Mouse (Mus musculus): Measurements from ENCODE around the gene Itpkc. TPM values are rescaled to one million over a fixed set of nuclear protein-coding genes. Genes with fewer than 3 reads are reported as not detected.

Gene Itpkc
- total RNA-seq, 2 experiments from 2014 or later = 3.8 to 4.2 TPM

DNA sequence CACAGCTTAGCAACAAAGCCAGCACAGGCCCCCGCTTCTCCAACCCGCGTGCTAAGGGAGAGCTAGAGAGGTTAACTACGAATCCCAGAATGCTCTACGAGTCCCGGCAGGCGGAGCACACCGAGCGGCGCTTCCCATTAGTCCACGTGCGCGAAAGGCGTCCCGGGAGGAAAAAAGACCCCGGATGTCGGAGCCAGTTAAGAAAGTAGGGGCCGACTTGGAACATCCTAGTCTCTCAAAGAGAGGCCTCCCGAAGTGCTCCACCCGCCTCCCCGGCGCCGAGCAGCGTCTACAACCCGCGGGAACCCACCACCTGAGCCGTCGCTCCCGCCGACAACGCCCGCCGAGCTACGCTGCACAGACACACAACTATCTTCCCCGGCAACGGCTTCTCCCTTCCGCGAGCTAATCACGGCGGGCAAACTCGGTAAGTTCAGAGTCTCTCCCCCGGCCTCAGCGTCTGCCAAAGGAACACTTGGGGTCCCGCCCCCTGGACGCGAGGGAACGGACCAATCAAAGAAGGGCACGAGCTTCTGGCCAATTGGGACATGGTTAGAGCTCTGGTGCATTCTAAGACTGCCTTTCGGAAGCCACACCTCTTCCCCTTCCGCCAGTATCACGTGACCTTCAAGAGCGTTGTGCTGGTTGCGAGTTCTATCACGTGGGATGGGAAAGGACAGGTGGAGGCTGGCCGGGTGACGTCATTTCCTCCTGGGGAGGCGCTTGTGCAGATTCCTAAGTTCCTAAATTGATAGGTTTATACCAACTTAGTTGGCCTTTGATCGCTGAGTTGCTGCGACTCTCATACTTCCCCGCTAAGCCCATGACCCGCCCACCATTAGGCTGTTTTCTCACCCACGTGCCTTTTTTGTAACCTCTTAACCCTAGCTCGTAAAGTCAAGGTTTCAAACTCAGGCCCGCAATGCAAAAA is 32.5 kb downstream of the Itpkc start, which contains the start of the genes BC024978 and Snrpa:
Gene BC024978, plus strand, starts transcription at position 101 of the 931 bp plus-strand sequence.
Gene Snrpa, minus strand, starts transcription at position 591 of the 931 bp plus-strand sequence.
- peak; percentile 98 for DNase-seq (ENCODE audit: low spot score)

DNA sequence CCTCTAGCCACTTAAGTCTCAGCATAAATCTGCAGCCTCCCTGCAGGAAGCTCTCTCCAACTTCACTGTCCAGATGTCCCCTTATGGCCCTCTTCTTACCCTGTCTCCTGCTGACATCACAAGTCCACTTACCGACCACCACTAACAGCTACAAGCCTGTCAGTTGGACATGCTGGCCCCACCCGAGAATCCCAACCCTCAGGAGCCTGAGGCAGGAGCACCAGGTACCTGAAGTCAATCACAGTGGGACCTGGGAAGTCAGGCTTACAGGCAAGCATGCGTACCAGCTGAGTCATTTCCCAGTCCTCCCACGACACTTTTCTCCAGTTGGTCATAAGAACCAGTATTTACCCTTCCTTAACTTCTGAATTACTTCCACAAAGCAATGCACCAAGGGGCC is 34.7 kb downstream of the Itpkc start:
- no peak for DNase-seq (ENCODE audit: low spot score)

DNA sequence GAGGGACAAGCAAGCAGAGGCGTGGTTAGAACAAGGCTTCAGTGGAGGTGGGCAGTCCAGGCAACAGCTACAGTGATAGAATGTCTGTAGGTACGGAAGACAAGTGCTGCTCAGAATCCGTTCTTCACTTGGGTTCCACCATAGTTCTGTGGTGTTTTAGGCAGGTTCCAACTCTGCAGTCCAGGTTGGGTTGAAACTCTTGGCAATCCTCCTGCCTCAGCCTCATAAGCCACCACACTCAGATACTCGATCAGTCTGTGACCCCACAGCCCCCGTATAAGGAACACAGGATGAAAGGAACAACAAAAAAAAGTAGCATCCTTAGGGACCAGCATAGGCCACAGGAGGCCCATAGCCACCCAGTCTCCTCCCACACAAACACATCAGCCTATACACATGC is 36.0 kb downstream of the Itpkc start:
- no peak for DNase-seq (ENCODE audit: low spot score)

DNA sequence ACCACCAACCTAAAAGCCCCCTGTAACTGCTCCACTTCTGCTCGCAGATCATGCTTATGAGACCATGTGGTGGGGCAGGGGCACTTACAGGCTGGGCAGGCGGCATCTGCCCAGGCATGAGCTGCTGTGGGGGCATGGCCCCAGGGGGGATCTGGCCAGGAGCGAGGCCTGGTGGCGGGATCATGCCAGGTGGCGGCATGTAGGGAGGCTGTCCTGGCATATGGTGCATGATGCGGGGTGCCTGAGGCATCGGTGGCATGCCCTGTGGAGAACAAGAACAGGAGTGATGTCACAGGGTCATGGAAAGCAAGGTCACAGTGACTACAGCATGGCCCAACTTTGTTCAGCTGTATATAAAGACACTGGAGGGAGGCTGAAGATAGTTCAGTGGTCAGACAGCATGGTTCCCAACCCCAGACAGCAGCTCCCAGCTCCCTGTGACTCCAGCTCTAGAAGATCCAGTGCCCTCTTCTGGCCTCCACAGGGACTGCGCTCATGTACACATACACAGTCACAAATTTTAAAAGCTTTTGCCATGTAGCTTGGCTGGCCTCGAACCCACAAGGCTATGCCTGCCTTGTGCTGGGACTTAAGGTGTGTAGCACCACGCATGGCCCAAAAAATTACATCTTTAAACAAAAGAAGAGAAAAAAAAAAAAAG is 39.1 kb downstream of the Itpkc start:
- DNase-seq (ENCODE audit: low spot score) = no peak

DNA sequence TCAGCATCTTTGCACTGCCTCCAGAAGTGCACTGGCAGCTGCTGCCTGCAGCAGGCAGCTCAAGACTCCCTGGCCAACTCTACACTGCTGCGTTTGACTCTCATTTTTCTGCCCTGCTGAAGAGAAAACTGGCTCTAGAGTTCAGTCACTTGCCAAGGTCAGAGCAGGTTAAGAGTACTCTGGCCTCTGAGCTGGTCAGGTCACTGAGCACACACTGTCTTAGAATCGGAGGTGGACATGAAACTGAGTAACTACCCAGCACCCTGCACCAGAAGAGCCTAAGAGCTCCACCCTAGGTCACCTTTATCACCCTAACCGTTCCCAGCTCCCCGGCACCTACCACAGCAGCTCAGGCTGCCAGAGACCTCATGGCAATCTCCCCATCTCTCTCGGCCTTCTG is 42.5 kb downstream of the Itpkc start:
- DNase-seq (ENCODE audit: low spot score) = no peak

DNA sequence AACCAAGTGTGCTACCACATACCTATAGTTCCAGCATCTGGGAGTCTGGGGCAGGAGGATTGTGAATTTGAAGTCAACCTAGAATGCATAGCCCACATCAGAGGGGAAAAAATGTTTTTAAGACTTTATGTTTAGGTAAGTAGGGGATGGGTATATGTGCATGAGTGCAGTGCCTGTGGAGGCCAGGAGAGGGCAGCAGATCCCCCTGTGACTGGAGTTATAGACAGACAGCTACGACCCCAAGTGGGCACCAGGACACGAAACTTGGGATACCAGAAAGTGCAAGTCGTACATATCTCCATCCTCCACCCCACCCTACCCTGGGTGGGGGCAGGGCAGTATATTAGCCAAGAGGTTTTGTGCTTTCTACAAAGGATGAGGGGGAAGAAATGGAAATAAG is 43.5 kb downstream of the Itpkc start:
- DNase-seq (ENCODE audit: low spot score) = no peak

DNA sequence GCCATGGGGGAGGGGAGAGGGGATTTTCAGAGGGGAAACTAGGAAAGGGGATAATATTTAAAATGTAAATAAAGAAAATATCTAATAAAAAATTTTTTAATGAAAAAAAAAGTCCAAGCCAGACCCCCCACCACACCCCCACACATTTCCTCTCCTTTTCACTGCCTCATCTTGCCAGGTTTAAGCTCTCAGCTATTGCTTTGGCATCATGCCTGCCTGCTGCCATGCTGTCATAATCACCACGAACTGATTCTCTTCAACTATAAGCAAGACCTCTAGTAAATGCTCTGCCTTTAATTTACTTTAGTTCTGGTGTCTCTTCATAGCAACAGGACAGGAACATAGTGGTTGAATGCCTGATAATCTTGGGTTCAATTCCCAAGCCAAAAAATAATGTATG is 46.0 kb downstream of the Itpkc start:
- no peak for DNase-seq (ENCODE audit: low spot score)

DNA sequence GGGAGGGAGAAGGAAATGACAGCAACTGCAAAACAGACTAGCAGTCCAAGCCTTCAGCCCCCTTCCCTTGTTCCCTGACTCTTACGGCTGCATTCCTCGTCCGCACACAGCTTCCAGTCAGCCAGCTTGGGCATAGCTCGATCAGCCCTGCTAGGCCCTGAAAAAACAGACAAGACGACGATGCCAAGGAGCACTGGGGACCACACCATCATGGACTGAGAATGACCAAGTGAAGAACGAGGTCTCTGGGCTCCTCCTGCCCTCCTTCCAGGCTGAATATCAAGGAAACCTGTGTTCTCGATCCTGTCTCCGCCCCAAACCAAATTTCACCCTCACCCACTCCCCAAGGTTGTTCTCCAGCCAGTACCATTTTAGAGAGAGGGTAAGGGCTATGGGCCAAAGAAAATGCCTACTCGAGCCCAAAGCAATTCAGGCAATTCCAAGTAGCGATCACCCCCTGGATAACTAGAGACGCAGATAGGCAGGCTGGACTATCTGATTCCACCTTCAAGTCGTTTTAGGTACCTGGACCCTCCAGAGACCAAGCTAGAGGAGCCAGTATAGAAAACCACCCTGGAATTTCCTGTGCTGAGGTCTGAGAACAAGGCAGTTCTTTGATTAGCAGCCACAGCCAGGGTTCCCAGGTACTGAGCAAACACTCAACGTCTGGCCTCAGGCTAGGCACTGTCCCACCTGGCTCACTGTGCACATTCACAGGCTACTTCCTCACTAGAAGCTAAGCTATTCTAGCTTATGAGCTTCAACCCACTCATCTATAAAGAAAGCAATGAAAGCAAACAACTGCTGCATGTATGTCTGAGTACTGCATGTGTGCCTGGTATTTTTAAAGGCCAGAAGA is 47.4 kb downstream of the Itpkc start, which contains the start of the genes Gm21983 and Mia:
Gene Gm21983, minus strand, starts transcription at position 250 of the 859 bp plus-strand sequence.
Gene Mia, minus strand, starts transcription at position 321 of the 859 bp plus-strand sequence.
- DNase-seq (ENCODE audit: low spot score) = no peak

DNA sequence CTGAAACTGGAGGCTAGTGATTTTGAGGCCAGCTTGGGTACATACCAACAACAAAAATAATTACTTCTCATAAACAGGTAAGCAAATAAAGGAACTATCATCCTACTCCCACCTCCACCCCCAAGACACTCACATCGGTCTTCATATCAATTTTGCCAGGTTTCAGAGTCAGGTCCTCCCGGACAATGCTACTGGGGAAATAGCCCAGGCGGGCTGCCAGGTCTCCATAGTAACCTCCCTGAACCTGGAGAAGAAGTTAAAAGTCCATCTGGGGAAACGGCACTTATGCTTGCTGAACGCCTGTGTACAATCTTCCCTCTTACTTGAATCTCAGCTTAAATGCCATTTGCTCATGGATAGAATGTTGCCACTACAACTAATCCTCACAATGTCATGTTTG is 48.4 kb downstream of the Itpkc start:
- DNase-seq (ENCODE audit: low spot score) = peak; percentile 42

DNA sequence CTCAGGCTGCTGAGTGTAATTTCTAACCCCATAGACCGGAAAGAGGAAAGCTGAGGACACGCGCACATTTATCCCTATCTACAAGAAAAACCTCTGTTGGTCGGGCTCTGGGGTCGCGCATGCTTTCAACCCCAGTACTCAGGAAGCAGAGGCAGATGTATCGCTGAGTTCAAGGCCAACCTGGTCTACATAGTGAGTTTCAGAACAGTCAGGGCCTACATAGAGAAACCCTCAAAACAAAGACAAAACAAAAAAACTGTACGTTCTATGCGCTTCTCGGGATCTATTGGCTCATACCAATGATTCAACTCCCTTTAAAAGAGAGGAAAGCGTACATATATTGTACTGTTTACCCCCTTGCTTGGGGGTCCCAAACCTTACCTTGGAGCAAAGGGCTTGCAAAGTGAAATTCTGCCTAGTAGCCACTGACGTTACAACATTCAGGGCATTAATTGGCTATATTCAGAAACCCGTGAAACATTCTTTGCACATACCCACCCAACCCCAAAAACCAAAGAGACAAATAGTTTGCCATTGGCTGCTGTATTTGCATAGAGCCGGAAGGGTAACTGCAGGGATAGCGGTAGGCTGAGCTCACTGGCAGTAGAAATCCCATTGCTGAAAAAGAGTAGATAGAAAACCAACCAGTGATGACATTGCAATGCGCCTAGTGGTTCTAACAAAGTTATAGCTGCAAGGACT is 49.1 kb downstream of the Itpkc start:
- DNase-seq (ENCODE audit: low spot score) = no peak

DNA sequence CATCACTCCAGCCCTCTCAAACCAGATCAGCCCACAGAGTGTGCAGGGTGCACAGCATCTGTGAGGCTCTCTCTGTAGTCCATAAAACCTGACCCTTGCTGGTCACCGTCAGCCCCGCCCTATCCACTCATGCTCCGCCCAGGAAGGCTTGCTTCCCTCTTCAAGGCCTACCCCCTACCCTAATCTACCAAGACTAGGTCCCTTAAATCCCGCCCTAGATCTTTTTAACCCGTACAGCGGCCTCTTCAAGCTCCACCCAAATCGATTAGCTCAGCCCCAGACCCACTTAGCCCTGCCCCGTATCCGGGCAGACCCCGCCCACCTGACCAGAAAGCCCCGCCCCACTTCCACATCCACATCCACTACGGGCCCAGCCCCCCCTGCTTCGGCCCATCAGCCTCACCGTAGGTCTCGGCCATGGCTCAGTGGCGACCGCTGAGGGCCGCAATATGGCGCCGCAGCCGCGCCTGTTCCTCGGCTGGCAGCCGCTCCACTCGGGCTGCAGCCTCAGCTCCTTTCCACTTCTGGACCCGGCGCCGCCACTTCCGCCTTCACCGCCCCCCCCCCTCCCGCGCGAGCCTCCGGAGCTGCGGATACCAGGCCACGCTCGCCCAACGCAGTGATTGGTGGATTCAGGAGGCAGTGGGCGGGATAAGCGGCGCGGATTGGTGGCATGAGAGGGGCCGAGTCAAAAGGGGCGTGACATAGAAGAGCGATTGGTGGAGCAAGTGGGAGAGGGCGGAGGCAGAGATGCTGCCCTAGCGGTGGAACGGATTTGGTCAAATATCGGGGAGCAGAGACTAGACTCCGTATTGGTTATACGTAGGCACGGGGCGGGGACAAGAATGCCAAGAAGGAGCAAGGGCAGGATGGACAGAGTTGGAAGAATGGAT is 49.9 kb downstream of the Itpkc start, which contains the start of gene Rab4b:
Gene Rab4b, minus strand, starts transcription at position 573 of the 893 bp plus-strand sequence.
- peak; percentile 100 for DNase-seq (ENCODE audit: low spot score)

DNA sequence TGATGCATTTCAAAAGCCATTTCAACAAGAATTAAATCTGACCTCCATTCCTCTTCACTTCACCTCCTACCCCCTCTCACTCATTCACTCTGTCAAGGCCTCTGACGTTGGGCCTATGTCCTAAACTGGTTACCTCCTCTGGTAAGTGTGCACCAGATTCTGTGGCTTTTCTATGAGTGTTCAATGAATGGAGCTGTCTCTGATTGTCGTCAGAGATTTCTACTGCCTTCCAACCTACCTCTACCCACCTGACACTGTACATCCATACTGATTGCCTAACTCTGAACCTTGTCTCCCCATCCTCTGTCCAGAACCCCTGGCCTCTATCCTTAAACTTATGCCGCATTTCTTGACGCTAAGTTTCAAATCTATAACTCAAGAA is 50.5 kb downstream of the Itpkc start:
- no peak for DNase-seq (ENCODE audit: low spot score)

DNA sequence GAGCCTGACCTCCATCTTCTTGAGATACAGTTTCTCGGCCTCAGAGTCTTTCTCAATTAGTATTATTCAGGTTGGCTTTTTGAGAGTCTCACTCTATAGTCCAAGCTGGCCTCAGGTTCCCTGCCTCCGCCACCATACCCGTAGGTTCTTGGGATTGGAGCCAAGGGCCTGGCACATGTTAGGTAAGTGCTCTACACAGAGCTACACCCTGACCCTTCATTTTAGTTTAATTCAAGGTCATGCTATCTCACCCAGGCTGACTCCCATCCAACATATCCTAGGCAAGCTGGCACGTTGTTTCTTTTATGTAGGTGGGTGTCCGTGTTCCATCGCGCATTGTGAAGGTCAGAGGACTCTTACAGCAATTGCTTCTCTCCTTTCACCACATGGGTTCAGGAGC is 53.6 kb downstream of the Itpkc start:
- DNase-seq (ENCODE audit: low spot score) = no peak

DNA sequence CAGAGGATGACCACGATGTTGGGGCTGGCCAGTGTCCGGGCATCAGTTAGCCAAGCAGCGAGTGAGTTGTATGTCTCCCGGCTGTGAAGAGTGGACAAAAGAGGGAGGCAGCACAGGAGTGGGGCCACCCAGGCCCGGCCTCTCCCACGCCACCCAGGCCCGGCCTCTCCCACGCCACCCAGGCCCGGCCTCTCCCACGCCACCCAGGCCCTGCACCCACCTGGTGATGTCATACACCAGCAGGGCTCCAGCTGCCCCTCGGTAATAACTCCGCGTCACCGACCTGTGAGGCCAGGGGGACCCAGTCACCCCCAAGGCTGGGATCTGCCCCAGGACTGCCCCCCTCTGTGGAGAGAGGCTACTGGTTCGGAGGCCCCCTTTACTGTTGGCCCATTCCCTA is 54.0 kb downstream of the Itpkc start:
- no peak for DNase-seq (ENCODE audit: low spot score)

DNA sequence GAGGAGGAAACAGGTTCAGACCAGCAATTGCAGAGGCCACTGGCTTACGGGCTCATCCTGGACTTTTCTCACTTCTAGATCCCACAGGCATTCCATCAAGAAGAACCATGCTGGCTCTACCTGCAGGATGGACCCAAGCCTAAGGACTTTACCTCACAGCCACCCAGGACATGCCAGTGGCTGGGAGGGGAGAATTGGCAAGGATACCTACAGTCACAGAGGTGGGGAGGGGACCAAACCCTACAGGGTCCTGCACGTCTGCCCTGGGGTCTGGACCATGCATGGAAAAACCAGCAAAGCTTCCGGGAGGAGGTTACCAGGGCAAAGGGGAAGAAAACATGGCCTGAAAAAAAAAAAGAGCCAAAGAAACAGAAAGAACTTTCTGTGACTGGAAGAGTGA is 57.5 kb downstream of the Itpkc start:
- no peak for DNase-seq (ENCODE audit: low spot score)

DNA sequence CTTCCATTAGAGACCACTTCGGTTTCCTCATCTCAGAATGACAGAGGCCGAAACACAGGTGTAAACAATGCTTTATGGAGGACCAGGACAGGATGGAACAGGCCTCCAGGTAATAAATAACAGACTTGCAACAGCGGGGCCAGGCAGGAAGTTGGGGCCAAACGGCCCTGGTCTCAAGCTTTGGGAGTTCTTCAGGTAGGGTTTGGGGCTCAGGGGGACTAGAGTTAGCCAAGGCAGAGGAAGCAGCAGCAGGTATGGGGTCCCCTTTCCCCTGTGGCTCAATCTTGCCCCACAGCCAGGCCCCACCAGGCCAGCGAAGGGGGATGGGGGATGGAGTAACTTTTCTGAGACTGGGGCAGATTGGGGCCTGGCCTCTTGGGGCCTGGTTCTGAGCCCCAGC is 60.1 kb downstream of the Itpkc start:
- no peak for DNase-seq (ENCODE audit: low spot score)

DNA sequence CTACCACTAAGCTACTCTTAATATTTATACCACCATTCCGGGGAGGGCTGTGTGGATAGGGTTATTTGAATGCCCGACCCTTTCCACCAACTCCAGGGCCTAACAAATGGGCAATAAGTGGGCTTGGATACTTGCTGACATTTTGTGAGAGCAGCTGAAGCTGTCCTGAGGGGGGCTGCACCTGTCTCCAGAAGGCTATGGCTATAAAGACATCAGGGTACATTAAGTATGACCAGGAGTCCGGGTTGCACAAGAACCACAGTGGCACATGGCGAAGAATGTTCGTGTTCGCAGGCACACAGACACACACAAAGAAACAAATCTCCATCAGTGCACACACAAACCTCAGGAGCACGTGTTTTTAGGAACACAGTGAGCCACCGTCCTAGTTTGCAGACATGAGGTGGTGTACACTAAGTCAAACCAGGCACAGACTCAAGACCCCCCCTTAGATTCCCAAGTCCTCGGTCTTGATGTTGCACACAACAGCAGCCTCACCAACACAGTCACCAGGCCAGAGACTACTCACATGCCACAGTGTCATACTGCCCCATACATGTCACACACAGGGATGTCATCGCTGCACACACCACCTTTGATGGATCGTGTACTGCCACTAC is 60.9 kb downstream of the Itpkc start:
- no peak for DNase-seq (ENCODE audit: low spot score)

DNA sequence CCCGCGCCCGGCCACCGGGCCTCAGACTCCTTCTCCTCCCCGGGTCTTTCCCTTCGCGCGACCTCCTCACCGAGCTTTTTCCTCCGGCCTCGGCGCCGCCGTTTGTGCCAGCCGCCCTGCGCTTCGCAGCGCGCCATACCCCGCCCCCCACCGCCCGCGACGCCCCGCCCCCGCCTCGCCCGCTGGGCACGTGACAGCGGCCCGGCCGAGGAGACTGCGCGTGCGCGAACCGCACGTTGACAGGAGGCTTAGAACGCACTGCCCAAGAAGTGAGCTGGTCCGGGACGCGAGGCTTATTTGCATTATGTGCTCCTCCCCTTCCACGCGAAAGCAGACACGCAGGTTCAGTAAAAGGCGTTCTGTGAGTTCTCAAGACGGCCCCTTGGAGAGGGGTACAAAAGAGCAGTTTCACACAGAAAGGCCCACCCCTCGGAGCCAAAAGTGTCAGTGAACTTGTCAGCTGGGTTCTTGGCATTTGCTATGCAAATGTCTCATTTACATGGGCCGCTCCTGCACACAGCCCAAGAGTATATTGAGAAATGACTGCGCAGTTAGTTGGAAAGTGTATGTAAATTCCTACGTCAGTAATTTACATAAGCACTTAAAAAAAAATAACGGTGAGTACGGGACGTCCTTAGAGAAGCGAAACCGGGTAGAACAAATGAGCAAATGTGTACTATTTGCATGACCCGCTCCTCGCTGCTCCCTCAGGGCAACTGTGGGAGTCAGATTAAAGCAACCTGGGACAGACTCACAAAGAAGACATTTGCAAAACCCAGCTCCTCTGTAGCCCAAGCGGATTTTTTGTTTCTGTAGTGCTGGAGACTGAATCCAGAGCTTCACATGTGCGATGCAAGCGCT is 61.6 kb downstream of the Itpkc start, which contains the start of gene Egln2:
Gene Egln2, minus strand, starts transcription at position 189 of the 861 bp plus-strand sequence.
- DNase-seq (ENCODE audit: low spot score) = peak; percentile 94

All from gastrocnemius, adult 18-20 months (tissue).